Mouse (Mus musculus) layer of hippocampus, postnatal 25 days (tissue): ENCODE measurements around the gene Notum. TPM values are rescaled to one million over a fixed set of nuclear protein-coding genes. Genes with fewer than 3 reads are reported as not detected.
A peak's percentile ranks its signal among the peaks of the same experiment; 100 is the strongest.
"Not testable (repeated sequence)": the region's sequence is repeated elsewhere in the genome, so short reads cannot be mapped to it uniquely, and the experiment has no call there.

ENCODE experiments used
- DNase-seq, 2 experiments: peaks; one replicate each; pipeline ENCODE4 v3.0.0; 2022; ENCODE audit warnings: mixed read lengths in 2 of 2, low spot score in 1 of 2; ENCODE audit errors: extremely low spot score in 1 of 2
- total RNA-seq, 2 experiments: library from RNA; stranded (reverse); gene quantifications; 2 replicates each; pipeline ENCODE4 v1.2.3; 2021

The Notum gene
- total RNA-seq, 2 experiments from 2014 or later, result 4.5 to 8.2 TPM

- no peak for DNase-seq
Measured at GRCm38 (mm10) chr11:120676951-120677350, 16.0 kb upstream of the Notum start.

- DNase-seq, result not testable (repeated sequence)
Measured at GRCm38 (mm10) chr11:120675875-120676274, 14.9 kb upstream of the Notum start.

- DNase-seq, result no peak
Measured at GRCm38 (mm10) chr11:120673594-120674122, 12.7 kb upstream of the Notum start.

- peak; percentile 82 to 85 for DNase-seq
Measured at GRCm38 (mm10) chr11:120672687-120673593, 12.0 kb upstream of the Notum start, which contains the start of gene Aspscr1. Gene Aspscr1, plus strand, starts transcription at chr11:120672973.

- DNase-seq, result no peak
Measured at GRCm38 (mm10) chr11:120666617-120667016, 5.6 kb upstream of the Notum start.

GRCm38 (mm10) chr11:120665406-120665805 is 4.4 kb upstream of the Notum start:
- DNase-seq, result no peak

- DNase-seq, result no peak
Measured at GRCm38 (mm10) chr11:120663714-120664113, 2.7 kb upstream of the Notum start.

- no peak for DNase-seq
Measured at GRCm38 (mm10) chr11:120662759-120663158, 1.8 kb upstream of the Notum start.

GRCm38 (mm10) chr11:120660301-120661075 is 487 bp downstream of the Notum start:
- no peak for DNase-seq

- no peak for DNase-seq
Measured at GRCm38 (mm10) chr11:120659509-120660300, 1.3 kb downstream of the Notum start.

- peak; percentile 58 to 84 for DNase-seq
Measured at GRCm38 (mm10) chr11:120658876-120659410, 2.0 kb downstream of the Notum start.

- no peak for DNase-seq
Measured at GRCm38 (mm10) chr11:120657301-120657700, 3.7 kb downstream of the Notum start.

GRCm38 (mm10) chr11:120654741-120655140 is 6.2 kb downstream of the Notum start:
- no peak for DNase-seq

GRCm38 (mm10) chr11:120651872-120652271 is 9.1 kb downstream of the Notum start:
- no peak for DNase-seq

- DNase-seq, result peak in 1 of 2 experiments; percentile 48
Measured at GRCm38 (mm10) chr11:120648001-120648476, 12.9 kb downstream of the Notum start, which contains the start of gene Myadml2. Gene Myadml2, minus strand, starts transcription at chr11:120648158.

- no peak for DNase-seq
Measured at GRCm38 (mm10) chr11:120647047-120647830, 13.7 kb downstream of the Notum start.

GRCm38 (mm10) chr11:120643601-120643987 is 17.4 kb downstream of the Notum start, which contains the start of gene Pycr1:
Gene Pycr1, minus strand, starts transcription at chr11:120643769.
- DNase-seq, result peak; percentile 76 to 83

GRCm38 (mm10) chr11:120642939-120643600 is 17.9 kb downstream of the Notum start:
- DNase-seq, result no peak
